Mouse (Mus musculus): Measurements from ENCODE around the gene Cacnb1. TPM values are rescaled to one million over a fixed set of nuclear protein-coding genes. Genes with fewer than 3 reads are reported as not detected.
A peak's percentile ranks its signal among the peaks of the same experiment; 100 is the strongest.

The Cacnb1 gene
- polyA plus RNA-seq, 1 experiment: 6.1 TPM

- TF ChIP-seq MYOG (IDR thresholded peaks at IDR 0.05; ENCODE audit: control insufficient read depth, extremely low read depth, insufficient read length): no peak
- TF ChIP-seq CTCF (IDR thresholded peaks at IDR 0.05; ENCODE audit: control insufficient read depth, insufficient read depth, insufficient read length): no peak
- TF ChIP-seq MYOD1 (IDR thresholded peaks at IDR 0.05; ENCODE audit: control insufficient read depth, insufficient read length, low read depth): no peak
- no peak for TF ChIP-seq FOSL1 (IDR thresholded peaks at IDR 0.05; ENCODE audit: insufficient read depth, low read length, poor library complexity, severe bottlenecking)
- TF ChIP-seq MAX (IDR thresholded peaks at IDR 0.05): no peak
- no peak for TF ChIP-seq USF1 (IDR thresholded peaks at IDR 0.05; ENCODE audit: low read depth)
- no peak for TF ChIP-seq CEBPB (IDR thresholded peaks at IDR 0.05; ENCODE audit: low read depth)
- Histone ChIP-seq H3K36me3 (ENCODE audit: control insufficient read depth, insufficient read depth) (peaks cover 68% of the 10 kb centered on the region), H3K27me3 (ENCODE audit: control insufficient read depth, insufficient read depth, insufficient read length) (no peaks in the 10 kb centered on the region), H3K79me2 (ENCODE audit: control insufficient read depth, insufficient read depth) (peaks cover 12% of the 10 kb centered on the region), H3K4me3 (ENCODE audit: insufficient read depth, poor library complexity, severe bottlenecking) (no peak overlapping the region), H3ac (ENCODE audit: control insufficient read depth, insufficient read length, low read depth) (no peak overlapping the region), H3K79me3 (ENCODE audit: low read depth) (no peaks in the 10 kb centered on the region)
Measured at GRCm38 (mm10) chr11:98037871-98038270, 15.0 kb upstream of the Cacnb1 start.

GRCm38 (mm10) chr11:98035977-98036377 lies 13.1 kb upstream of the Cacnb1 start:
- peak overlapping the region; percentile 27 for H3ac ChIP-seq (ENCODE audit: control insufficient read depth, insufficient read length, low read depth)
- H3K4me3 ChIP-seq (ENCODE audit: insufficient read depth, poor library complexity, severe bottlenecking): no peak overlapping the region
- no peaks in the 10 kb centered on the region for H3K27me3 ChIP-seq (ENCODE audit: control insufficient read depth, insufficient read depth, insufficient read length)
- TF ChIP-seq MYOD1 (IDR thresholded peaks at IDR 0.05; ENCODE audit: control insufficient read depth, insufficient read length, low read depth) (peak; percentile 52), FOSL1 (IDR thresholded peaks at IDR 0.05; ENCODE audit: insufficient read depth, low read length, poor library complexity, severe bottlenecking) (peak; percentile 36), CEBPB (IDR thresholded peaks at IDR 0.05; ENCODE audit: low read depth) (no peak), MAX (IDR thresholded peaks at IDR 0.05) (peak; percentile 55)
- peaks cover 54% of the 10 kb centered on the region for H3K36me3 ChIP-seq (ENCODE audit: control insufficient read depth, insufficient read depth)
- no peaks in the 10 kb centered on the region for H3K79me2 ChIP-seq (ENCODE audit: control insufficient read depth, insufficient read depth)
- H3K79me3 ChIP-seq (ENCODE audit: low read depth): no peaks in the 10 kb centered on the region

GRCm38 (mm10) chr11:98034840-98035239 lies 12.0 kb upstream of the Cacnb1 start:
- Histone ChIP-seq H3K79me3 (ENCODE audit: low read depth) (no peaks in the 10 kb centered on the region), H3ac (ENCODE audit: control insufficient read depth, insufficient read length, low read depth) (no peak overlapping the region), H3K36me3 (ENCODE audit: control insufficient read depth, insufficient read depth) (peaks cover 56% of the 10 kb centered on the region), H3K27me3 (ENCODE audit: control insufficient read depth, insufficient read depth, insufficient read length) (no peaks in the 10 kb centered on the region), H3K4me3 (ENCODE audit: insufficient read depth, poor library complexity, severe bottlenecking) (no peak overlapping the region), H3K79me2 (ENCODE audit: control insufficient read depth, insufficient read depth) (peaks cover 1% of the 10 kb centered on the region)
- TF ChIP-seq FOSL1 (IDR thresholded peaks at IDR 0.05; ENCODE audit: insufficient read depth, low read length, poor library complexity, severe bottlenecking) (no peak), MYOG (IDR thresholded peaks at IDR 0.05; ENCODE audit: control insufficient read depth, extremely low read depth, insufficient read length) (no peak), CEBPB (IDR thresholded peaks at IDR 0.05; ENCODE audit: low read depth) (no peak), USF1 (IDR thresholded peaks at IDR 0.05; ENCODE audit: low read depth) (no peak), MAX (IDR thresholded peaks at IDR 0.05) (no peak), CTCF (IDR thresholded peaks at IDR 0.05; ENCODE audit: control insufficient read depth, insufficient read depth, insufficient read length) (no peak), MYOD1 (IDR thresholded peaks at IDR 0.05; ENCODE audit: control insufficient read depth, insufficient read length, low read depth) (no peak)

GRCm38 (mm10) chr11:98034061-98034460 lies 11.2 kb upstream of the Cacnb1 start:
- Histone ChIP-seq H3K36me3 (ENCODE audit: control insufficient read depth, insufficient read depth) (peaks cover 56% of the 10 kb centered on the region), H3K4me3 (ENCODE audit: insufficient read depth, poor library complexity, severe bottlenecking) (no peak overlapping the region), H3ac (ENCODE audit: control insufficient read depth, insufficient read length, low read depth) (peak overlapping the region; percentile 13), H3K79me3 (ENCODE audit: low read depth) (peaks cover 4% of the 10 kb centered on the region), H3K27me3 (ENCODE audit: control insufficient read depth, insufficient read depth, insufficient read length) (no peaks in the 10 kb centered on the region), H3K79me2 (ENCODE audit: control insufficient read depth, insufficient read depth) (peaks cover 9% of the 10 kb centered on the region)
- TF ChIP-seq MAX (IDR thresholded peaks at IDR 0.05) (no peak), CEBPB (IDR thresholded peaks at IDR 0.05; ENCODE audit: low read depth) (no peak), FOSL1 (IDR thresholded peaks at IDR 0.05; ENCODE audit: insufficient read depth, low read length, poor library complexity, severe bottlenecking) (no peak), MYOD1 (IDR thresholded peaks at IDR 0.05; ENCODE audit: control insufficient read depth, insufficient read length, low read depth) (peak; percentile 18), CTCF (IDR thresholded peaks at IDR 0.05; ENCODE audit: control insufficient read depth, insufficient read depth, insufficient read length) (no peak), USF1 (IDR thresholded peaks at IDR 0.05; ENCODE audit: low read depth) (no peak), MYOG (IDR thresholded peaks at IDR 0.05; ENCODE audit: control insufficient read depth, extremely low read depth, insufficient read length) (no peak)

- Histone ChIP-seq H3K4me3 (ENCODE audit: insufficient read depth, poor library complexity, severe bottlenecking) (no peak overlapping the region), H3K79me2 (ENCODE audit: control insufficient read depth, insufficient read depth) (peaks cover 33% of the 10 kb centered on the region), H3K36me3 (ENCODE audit: control insufficient read depth, insufficient read depth) (peaks cover 51% of the 10 kb centered on the region), H3ac (ENCODE audit: control insufficient read depth, insufficient read length, low read depth) (no peak overlapping the region), H3K79me3 (ENCODE audit: low read depth) (peaks cover 25% of the 10 kb centered on the region), H3K27me3 (ENCODE audit: control insufficient read depth, insufficient read depth, insufficient read length) (no peaks in the 10 kb centered on the region)
- TF ChIP-seq CTCF (IDR thresholded peaks at IDR 0.05; ENCODE audit: control insufficient read depth, insufficient read depth, insufficient read length): peak; percentile 71
- no peak for TF ChIP-seq MAX (IDR thresholded peaks at IDR 0.05)
Measured at GRCm38 (mm10) chr11:98031443-98031770, 8.6 kb upstream of the Cacnb1 start.

GRCm38 (mm10) chr11:98030701-98031442 lies 8.0 kb upstream of the Cacnb1 start:
- peaks cover 33% of the 10 kb centered on the region for H3K79me2 ChIP-seq (ENCODE audit: control insufficient read depth, insufficient read depth)
- peaks cover 25% of the 10 kb centered on the region for H3K79me3 ChIP-seq (ENCODE audit: low read depth)

More at GRCm38 (mm10) chr11:98030701-98031442, 8.0 kb upstream of the Cacnb1 start:
- Histone ChIP-seq H3K4me3 (ENCODE audit: insufficient read depth, poor library complexity, severe bottlenecking) (no peak overlapping the region), H3ac (ENCODE audit: control insufficient read depth, insufficient read length, low read depth) (no peak overlapping the region), H3K36me3 (ENCODE audit: control insufficient read depth, insufficient read depth) (peaks cover 51% of the 10 kb centered on the region), H3K27me3 (ENCODE audit: control insufficient read depth, insufficient read depth, insufficient read length) (no peaks in the 10 kb centered on the region)
- TF ChIP-seq USF1 (IDR thresholded peaks at IDR 0.05; ENCODE audit: low read depth): no peak
- TF ChIP-seq MYOG (IDR thresholded peaks at IDR 0.05; ENCODE audit: control insufficient read depth, extremely low read depth, insufficient read length): no peak
- no peak for TF ChIP-seq MAX (IDR thresholded peaks at IDR 0.05)
- TF ChIP-seq CTCF (IDR thresholded peaks at IDR 0.05; ENCODE audit: control insufficient read depth, insufficient read depth, insufficient read length): no peak
- no peak for TF ChIP-seq FOSL1 (IDR thresholded peaks at IDR 0.05; ENCODE audit: insufficient read depth, low read length, poor library complexity, severe bottlenecking)
- no peak for TF ChIP-seq CEBPB (IDR thresholded peaks at IDR 0.05; ENCODE audit: low read depth)
- no peak for TF ChIP-seq MYOD1 (IDR thresholded peaks at IDR 0.05; ENCODE audit: control insufficient read depth, insufficient read length, low read depth)
